Mouse (Mus musculus): Measurements from ENCODE around the gene Oprd1.
A peak's percentile ranks its signal among the peaks of the same experiment; 100 is the strongest.

Oprd1 gene

GRCm38 (mm10) chr4:132078296-132078714 lies 66.0 kb downstream of the Oprd1 start:
- DNase-seq, result no peak

DNA sequence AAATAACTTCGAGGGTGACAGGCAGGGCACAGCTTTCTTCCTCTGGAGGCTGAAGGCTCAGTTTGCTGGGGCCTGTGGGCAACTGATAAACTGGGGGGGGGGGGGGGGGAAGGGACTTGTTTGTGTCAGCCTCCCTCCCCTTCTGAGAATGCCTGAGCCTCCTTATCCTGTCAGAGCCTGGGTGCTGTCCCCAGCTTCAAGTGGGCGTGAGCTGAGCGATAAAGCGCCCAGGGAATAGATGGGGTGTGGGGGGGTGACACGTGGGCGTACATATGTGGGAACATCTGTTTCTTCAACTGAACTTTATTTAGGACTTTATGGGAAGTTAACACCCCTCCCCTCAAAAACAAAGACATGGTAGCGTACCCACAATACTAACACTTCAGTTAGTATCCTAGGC lies 66.8 kb downstream of the Oprd1 start:
- no peak for DNase-seq

GRCm38 (mm10) chr4:132076480-132077405 lies 67.5 kb downstream of the Oprd1 start:
- no peak for DNase-seq

- no peak for DNase-seq
These were observed 68.5 kb downstream of the Oprd1 start for GRCm38 (mm10) chr4:132075796-132076195.

DNA sequence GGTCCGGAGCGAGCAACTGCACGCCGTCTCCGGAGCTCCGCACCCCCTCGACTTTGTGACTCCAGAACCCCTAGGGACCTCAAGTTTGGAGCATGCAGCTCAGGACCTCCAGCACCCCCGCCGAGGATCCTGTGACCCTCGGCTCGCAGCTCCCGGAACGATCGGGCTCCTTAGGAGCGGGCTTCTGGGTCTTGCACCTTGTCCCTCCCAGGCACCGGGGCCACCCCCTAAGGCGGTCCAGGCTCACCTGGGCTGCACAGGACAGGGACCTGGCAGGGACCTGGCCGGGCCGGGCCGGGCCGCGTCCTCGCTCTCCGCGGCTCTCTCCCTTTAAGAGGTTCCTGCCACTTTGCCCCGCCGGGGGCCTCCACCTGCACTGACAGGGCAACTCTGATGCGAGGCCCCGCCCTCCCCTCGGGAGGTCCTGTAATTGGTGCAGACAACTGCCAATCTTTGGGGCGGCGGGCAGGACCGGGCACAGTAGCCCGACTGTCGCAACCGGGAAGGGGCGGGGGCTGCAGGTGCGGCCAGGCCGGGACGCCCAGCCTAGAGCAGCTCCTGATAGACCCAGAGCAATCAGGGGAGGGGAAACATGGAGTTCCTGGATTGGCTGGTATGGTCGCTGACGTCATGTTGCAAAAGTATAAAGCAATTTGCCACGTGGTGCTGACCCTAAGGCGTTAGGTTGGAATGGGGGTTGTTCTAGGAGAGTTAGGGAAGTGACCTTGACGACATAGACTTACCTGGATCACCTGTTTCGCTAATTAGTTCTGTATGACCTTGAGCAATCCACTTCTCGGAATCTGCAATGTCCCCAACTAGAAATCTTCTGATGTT lies 69.1 kb downstream of the Oprd1 start, which contains the start of gene Epb41:
TSS of gene Epb41 (minus strand) at position 389 of the 837 bp plus-strand sequence.
- DNase-seq, result peak; percentile 99

- DNase-seq, result peak; percentile 46 to 57
These were observed 70.0 kb downstream of the Oprd1 start, which contains the start of gene Gm10300 for GRCm38 (mm10) chr4:132074077-132074932. Gene Gm10300 (plus strand): TSS chr4:132074697.

GRCm38 (mm10) chr4:132072946-132073345 lies 71.3 kb downstream of the Oprd1 start:
- DNase-seq, result no peak

DNA sequence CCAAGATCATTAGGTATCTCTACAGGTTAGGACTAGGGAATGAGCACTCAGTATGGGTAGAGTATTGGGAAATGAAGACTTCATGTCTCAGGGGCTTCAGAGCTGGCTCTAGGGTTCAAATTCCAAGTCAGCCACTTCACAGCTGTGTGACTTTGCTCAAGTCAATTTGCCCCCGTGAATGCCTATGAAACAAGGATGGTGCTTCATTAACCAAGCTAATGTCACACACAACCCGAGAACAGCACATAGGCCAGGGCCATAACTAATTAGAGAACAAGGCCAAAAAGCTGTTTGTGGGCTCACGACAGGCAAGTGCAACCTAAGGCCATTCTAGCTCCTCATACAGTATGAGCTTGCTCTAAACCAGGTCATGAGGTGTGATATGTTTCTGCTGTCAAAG lies 72.1 kb downstream of the Oprd1 start:
- DNase-seq, result no peak

DNA sequence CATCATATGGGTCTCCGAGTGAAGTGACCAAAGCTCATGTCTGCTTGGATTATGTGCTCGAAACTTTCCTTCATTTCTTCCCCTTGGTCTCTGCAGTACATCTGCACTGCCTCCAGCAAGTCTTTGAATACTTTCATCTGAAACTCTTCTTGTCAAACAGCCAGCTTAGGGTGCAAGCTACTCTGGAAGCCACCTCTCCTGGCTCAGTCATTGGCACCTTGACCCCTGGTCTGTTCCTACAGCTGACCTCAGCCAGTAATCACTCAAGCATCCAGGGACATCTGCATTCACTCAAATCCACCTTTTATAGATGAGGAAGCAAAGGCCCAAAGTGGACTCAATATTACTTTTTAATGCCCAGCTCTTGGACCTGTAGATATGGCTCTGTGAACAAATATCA lies 72.6 kb downstream of the Oprd1 start:
- DNase-seq, result no peak

- no peak for DNase-seq
These were observed 76.4 kb downstream of the Oprd1 start for GRCm38 (mm10) chr4:132067938-132068235.

GRCm38 (mm10) chr4:132067112-132067937 lies 77.0 kb downstream of the Oprd1 start:
- DNase-seq, result no peak

DNA sequence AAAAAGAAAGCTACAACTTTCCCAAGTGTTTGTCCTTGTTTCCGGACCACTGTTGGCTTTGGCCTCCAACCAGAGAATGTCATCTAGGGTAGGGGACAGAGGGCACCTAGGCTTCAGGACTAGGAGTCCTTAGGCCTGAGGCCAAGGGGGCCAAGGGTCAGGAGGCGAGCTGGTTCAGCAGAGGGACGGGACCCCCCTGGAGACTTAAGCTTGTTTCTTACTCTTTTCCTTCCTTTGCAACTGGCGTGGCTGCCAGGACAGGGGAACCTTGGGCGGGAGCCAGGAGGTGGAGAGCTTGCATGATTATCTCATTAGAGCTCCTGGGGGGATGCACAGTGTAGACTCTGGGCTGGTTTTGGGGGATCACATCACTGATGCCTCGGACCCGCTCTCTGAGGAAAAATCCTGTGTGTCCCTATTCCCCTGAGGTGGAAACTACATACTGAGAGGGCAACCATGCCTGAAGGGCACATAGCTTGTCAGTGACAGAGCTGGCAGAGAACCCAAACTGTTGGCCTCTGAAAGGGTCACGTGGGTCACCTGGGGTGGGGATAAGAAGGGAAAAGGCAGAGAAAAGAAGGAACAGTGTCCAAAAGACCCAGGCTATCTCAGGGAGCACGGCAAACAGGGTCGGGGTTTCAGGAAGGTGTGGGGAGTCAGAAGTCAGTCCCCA lies 78.0 kb downstream of the Oprd1 start:
- no peak for DNase-seq

GRCm38 (mm10) chr4:132065578-132065977 lies 78.7 kb downstream of the Oprd1 start:
- no peak for DNase-seq

GRCm38 (mm10) chr4:132064550-132064949 lies 79.7 kb downstream of the Oprd1 start:
- no peak for DNase-seq

DNA sequence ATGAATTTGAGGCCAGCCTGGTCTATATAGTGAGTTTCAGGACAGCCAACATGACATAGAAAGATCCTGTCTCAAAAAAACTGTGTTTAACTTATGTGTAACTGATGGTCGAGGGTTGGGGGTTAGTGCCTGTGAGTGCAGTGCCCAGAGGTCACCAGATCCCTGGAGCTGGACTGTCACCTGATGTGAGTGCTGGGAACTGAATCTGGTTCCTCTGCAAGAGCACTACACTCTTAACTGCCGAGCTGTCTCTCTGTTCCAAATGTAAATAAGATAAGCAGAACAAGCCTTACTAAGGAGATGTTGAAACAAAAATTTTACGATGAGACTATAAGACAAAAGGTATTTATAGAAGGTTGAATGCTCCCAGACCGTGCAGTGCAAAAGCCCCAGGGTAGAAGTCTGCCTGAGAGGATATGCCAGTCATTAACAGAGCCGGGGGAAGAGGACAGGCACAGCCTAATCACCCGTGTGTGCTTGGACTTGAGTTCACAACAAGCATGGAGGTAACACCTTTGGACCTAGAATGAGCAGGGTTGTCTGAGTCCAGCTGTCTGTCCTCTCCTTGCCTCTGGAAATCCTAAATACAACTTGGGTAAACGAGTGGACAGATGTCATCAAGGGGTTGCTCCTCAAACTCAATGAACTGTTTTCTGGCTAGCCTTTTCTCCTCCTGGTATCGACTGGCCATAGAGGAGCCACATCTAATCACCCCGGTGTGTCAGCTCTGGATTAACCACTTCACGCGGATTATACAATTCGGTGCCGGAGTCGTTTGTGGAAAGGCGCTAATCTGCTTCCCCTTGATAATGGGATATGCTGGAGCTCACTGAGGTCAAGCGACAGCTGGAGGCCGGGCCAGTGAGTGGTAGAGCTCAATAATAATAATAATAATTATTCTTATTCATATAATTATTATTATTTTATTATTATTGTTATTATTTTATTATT lies 81.1 kb downstream of the Oprd1 start:
- no peak for DNase-seq

DNA sequence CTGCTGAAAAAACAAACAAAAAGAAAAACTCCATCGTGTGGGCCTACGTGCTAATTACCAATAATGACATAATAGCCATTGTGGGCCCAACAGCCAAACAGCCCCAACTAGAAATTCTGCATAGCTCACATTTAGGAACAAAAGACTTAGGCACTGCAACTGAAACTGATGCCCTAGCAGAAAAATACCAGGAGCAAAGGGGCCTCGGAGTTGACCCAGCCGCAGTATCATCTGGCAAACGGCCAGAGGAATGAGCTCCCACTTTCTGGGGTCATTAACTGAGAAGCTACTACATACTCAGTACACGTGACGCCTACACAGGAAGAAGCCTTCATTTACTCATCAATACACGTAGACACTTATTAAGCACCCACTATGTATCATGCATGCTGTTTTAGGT lies 82.0 kb downstream of the Oprd1 start:
- no peak for DNase-seq
